Mouse (Mus musculus) gastrocnemius, adult 18-20 months (tissue): ENCODE measurements around the gene Hmgcr. TPM values are rescaled to one million over a fixed set of nuclear protein-coding genes. Genes with fewer than 3 reads are reported as not detected.
"Not testable (repeated sequence)": the region's sequence is repeated elsewhere in the genome, so short reads cannot be mapped to it uniquely, and the experiment has no call there.

Experiments
- DNase-seq: peaks from one replicate; pipeline ENCODE4 v3.0.0; 2021; ENCODE audit warnings: low spot score
- total RNA-seq, 2 experiments: library from RNA; stranded (reverse); gene quantifications; 2 replicates each; pipeline ENCODE4 v1.2.3; 2021

The Hmgcr gene
- total RNA-seq, 2 experiments from 2014 or later = 3.5 to 5.1 TPM

DNA sequence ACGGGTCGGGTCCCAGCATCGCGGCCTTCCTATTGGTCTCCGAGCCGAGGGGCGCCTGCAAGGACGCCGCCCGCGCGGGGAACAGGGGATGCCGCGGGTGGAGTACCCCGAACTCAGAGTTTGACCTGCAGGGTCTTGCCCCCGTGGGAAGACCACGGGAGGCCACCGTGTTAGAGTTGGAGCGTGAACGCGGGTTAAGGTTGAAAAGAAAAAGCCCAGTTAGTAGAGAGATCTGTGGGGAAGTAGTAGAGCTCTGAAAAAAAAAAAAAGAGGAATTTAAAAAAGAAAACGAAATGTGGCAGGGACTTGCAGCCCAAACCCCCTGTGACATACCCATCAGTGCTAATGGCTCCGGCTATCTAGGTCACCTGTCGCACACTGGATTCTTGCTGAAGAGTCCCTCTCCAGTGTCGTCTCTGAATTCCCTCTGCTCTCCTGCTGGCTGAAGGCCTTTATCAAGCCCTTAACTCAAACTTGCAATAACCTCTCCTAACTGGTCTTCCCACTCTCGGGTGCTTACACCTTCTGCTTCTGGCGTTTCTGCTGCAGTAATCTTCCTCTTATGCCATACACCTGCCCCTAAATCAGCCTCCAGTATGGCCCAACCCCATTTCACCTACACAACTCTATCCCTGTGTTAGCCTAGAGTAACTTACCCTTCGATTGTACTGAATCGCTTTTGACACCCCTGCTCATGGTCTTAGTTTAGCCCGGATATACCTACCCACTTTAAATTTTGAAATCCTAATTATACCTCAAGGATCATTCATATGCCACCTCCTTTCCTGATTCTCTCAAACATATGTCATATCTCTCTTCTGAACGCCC is 556 bp upstream of the Hmgcr start:
- no peak for DNase-seq

DNA sequence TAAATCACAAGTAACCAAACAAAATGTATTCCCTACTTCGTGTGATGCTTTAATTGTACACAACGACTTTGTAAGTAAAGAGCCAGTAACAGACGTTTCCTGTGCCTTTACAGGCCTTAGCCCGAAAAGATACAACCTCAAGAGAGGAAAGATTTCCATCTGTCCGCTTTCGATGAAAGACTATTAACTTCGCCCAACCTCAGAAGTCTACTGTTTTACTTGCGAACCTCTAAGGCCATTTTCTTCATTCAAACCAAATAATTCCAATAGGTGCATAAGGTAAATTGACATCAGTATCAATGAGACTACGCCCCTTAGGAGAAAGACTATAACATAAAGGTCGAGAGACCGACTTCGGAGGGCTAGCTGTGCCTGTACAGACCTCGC is 724 bp downstream of the Hmgcr start:
- no peak for DNase-seq

DNA sequence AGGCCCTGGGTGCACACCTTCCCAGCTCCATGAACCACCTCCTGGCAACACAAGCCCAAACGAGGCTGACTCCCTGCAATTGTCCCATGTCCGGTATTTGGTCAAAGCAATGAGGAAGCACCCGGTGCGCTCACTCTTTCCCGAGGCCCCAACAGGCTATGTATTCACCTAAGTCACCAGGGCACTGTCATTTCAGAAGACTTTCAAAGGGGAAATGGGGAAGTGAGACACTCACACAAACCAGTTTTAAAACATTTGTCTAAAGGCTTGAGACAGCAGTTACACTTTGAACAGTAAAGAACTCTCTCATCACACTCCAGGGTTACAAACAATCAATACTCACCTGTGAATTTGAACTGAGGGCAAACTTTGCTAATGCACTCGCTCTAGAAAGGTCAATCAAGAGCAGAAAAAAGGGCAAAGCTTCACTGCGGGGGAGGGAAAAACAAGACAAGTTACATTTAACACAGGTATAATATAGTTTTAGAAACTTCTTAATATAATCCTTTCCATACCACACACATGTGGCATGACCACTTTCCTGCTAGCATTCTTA is 6.2 kb downstream of the Hmgcr start:
- no peak for DNase-seq

DNA sequence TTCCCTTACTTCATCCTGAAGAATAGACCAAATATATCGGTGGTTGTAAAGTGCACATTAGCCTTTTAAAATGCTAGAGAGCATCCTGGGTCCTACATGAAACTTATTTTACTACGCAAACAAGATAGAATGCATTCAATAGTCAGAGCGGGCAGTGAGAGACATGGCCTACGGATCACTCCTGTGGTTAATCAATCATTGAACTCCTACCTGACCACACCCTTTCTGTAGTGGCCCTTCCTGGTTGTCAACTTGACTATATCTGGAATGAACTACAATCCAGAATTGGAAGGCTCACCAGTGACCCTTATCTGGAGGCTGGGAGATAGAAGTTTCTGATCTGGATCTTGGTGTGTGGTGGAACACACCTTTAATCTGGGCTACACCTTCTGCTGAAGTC is 7.6 kb downstream of the Hmgcr start:
- not testable (repeated sequence) for DNase-seq

DNA sequence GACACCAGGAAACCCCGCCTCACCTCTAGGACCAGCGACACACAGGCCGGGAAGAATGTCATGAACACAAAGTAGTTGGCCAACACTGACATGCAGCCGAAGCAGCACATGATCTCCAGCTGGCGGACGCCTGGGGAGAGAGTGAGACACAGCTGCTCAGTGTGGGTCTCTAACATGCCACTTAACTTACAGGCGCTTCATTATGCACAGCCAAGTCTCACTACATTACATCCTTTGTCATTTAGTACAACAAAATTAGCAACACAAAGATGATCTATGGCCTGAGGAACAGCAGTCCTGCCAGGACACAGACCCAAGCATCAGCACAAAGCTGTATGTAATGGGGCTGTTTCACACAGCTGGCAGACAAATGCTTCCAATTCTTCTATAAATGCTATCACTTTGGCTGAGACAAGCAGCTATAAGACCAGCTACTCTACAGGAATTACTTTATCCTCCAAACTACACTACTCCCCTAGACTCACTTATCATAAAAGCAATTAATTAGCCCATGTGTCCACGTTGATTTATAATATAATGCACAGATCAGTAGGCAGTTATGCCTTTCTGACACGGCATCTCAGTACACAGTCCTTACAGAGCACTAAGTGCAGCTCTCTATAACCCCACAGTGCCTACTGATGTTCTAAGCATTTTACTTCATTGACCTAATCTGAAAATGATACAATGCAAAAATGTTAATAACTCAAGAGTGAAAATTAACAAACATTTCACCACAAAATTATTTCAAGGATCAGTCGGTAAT is 10.5 kb downstream of the Hmgcr start:
- DNase-seq = no peak

DNA sequence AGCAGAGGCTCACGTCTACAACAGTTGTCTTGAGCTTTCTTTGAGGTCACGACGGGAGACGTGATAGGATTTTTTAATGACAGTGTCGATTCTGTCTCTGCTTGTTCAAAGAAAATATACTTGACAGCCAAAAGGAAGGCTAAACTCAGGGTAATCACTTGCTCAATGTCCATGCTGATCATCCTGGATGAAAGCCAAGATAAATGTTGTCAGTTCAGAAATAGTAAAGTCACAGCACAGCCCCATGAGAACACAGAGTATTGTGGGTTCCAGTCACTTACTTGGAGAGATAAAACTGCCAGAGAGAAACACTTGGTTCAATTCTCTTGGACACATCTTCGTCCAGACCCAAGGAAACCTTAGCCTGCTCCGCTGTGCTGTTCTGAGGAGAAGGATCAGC is 11.8 kb downstream of the Hmgcr start:
- no peak for DNase-seq

DNA sequence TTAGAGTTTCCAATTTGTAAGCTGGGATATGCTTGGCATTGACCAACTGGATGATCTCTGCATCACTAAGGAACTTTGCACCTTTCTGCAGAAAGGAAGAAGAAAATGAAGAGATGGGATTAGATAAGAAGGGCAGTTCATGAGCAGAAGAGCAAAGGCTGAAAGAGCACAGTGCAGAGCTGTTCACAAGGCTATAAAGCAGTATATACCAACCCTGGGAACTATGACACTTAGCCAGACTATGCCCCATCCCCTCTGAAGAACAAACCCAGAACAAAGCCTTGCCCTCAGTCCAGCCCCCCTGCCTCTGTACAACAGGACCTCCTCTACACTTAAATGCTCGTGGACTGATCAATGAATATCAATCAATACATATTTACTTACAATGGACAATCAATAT is 14.1 kb downstream of the Hmgcr start:
- DNase-seq = no peak

DNA sequence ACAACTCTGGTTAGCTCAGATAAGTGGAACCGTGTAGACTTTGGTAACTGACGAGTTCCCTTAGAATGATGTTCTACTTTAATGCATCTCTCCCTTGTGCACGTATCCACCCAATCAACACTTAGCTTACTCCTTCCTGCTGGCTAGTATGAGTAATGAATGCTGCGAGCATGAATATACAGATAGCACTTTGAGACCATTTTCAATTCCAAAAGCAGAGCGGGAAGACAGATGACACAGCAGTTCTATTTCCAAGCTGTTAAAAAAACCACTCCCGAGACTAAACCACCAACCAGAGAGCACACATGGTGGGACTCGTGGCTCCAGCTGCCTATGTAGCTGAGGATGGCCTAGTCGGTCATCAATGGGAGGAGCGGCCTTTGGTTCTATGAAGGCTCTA is 17.7 kb downstream of the Hmgcr start:
- no peak for DNase-seq

DNA sequence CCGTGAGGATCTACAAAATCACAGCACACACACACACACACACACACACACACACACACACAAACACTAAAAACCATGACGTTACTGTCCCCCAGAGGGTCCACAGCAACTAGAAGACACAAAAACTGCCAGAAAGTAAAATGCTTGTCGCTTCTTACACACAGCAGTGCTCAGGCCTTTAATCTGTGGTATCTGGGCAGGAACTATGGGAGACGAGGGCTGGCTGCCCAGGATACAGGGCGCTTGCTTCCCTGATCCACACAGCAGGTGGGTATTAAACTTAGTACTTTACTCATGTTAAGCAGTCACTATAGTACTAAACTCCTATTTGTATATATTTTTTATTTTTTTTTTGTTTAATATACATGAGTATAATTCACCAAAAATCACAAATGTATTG is 24.9 kb downstream of the Hmgcr start:
- DNase-seq = no peak

DNA sequence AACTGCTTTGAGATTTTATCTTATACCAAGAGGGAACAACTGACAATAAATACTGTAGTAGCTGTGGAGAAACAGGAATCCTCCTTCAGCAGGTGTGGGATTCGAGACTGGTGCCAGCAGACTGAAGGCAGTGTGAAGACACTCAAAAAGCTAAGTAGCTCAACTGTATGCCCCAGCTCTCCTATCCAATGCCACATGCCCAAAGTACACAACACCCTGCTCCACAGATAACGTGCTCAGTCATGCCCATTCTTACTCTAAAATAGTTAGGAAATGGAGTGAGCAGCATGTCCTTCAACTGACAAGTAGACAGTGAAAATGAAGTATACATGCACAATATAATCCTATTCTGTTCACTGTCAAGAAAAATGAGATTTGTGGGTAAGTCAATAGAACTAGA is 26.6 kb downstream of the Hmgcr start:
- DNase-seq = no peak

DNA sequence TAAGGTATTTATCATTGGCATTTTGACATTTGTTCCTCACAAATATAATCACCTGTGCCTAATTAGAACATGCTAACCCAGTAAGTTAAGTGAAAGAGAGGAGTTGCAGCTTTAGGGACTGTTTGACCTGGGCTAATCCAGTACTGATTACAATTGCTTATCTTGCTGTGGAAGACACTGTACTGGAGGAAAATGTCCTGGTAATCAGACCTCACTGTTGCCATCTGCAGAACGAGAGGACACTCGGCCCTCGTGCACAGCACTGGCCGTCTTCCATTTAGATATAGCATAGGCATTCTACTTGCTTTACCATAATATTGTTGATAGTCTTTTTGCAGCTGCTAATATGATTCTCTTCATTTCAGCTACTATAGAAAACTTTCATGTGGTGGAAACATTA is 40.3 kb downstream of the Hmgcr start:
- DNase-seq = no peak

DNA sequence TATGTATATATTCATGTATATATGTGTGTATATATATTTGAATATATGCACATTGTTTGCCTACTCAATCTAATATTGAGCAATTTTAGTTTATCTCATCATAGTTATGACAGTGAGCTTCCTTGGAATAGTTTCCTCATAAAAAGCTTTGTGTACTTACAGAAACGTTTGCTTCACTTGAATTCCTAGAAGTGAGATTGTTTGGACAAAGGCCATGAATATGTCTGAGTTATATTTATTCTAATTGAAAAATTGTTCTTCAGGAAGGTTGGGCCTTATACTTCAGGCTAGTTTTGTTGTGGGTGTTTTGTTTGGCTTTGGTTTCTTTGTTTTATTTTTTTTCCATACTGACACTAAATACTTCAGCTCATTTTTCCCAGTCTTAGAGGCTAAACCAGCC is 49.8 kb downstream of the Hmgcr start:
- no peak for DNase-seq

DNA sequence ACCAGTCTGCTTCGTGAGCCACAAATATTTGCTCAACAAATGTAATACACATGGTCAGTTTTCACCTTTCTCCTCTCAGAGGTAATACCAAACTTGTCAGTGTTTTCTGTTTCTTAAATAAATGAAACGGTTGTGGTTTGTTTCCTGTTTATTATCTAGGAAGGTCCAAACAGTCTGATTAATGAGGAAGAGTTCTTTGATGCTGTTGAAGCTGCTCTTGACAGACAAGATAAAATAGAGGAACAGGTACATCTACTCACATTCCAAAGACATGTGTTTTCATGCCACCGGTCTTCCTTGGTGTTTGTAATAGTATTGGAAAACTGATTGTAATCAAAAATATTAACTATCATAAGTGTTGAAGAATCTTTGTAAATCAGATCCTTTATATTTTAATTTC is 56.1 kb downstream of the Hmgcr start:
- DNase-seq = no peak

DNA sequence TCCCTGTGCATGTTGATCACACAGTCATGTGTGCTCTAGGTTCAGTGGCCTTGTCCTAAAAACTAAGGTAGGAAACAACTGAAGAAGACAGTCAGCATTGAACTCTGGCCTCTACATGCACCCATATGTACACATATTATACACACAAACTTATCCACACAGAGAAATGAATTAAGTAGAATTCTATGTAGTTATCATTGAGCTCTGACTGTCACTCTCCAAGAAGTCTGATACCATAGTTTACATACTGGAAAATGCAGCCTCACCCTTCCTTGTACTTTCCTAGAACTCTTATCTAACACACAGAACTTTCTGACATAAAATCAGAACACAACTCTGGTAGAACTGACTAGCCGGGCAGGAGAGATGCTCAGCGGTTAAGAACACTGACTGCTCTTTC is 66.5 kb downstream of the Hmgcr start:
- DNase-seq = no peak

DNA sequence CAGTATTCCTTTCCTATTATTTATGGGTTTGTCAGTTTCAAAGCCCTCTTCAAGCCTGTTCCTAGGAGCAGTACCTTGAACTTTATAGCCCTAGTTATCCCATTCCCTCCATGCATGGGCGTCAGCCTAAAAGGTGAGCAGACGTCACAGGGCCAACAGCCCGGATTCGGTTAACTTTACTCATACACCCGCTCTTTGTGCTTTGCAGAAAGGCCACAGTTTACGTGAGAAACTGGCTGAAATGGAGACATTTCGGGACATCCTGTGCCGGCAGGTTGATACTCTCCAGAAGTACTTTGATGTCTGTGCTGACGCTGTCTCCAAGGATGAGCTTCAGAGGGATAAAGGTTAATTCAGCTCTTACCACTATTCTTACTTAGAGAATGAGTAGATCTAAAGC is 71.6 kb downstream of the Hmgcr start:
- DNase-seq = no peak

Other genes with a start within 250 kb of the Hmgcr start
- under 1 TPM in 1 of 2 experiments, not detected in 1; 0.52 TPM for gene Ankdd1b, start 199.7 kb downstream of the Hmgcr start, total RNA-seq
- gene Gm17622, start 180.2 kb downstream of the Hmgcr start, total RNA-seq = not detected
- gene Polk, start 128.4 kb downstream of the Hmgcr start, total RNA-seq = 1 to 10 TPM; 4.9 to 5.2 TPM
- gene Col4a3bp, start 128.3 kb downstream of the Hmgcr start, total RNA-seq = 10 to 100 TPM; 40.3 to 41.8 TPM
- not detected for gene Ankrd31, start 77.3 kb upstream of the Hmgcr start, total RNA-seq